Mouse (Mus musculus) right cerebral cortex, postnatal 36 days (tissue): ENCODE data around the gene Hbb-bh1.
"Not testable (repeated sequence)": the region's sequence is repeated elsewhere in the genome, so short reads cannot be mapped to it uniquely, and the experiment has no call there.

Experiments
- DNase-seq, 2 experiments: peaks; one replicate each; pipeline ENCODE4 v3.0.0; 2022; ENCODE audit warnings: low spot score in 2 of 2, mixed read lengths in 1 of 2

Hbb-bh1 gene

GRCm38 (mm10) chr7:103843034-103843433, at the start of gene Hbb-bh1:
TSS of gene Hbb-bh1 (minus strand) at chr7:103843164.
- no peak for DNase-seq

- no peak for DNase-seq
Measured at GRCm38 (mm10) chr7:103886152-103886551, 43.2 kb upstream of the Hbb-bh1 start, which contains the start of gene Olfr66. TSS of gene Olfr66 (minus strand) at chr7:103886252.

GRCm38 (mm10) chr7:103877093-103877492, 34.1 kb upstream of the Hbb-bh1 start:
- no peak for DNase-seq

- no peak for DNase-seq
Measured at GRCm38 (mm10) chr7:103874451-103874850, 31.5 kb upstream of the Hbb-bh1 start.

- DNase-seq = no peak
Measured at GRCm38 (mm10) chr7:103873064-103873463, 30.1 kb upstream of the Hbb-bh1 start.

- DNase-seq = no peak
Measured at GRCm38 (mm10) chr7:103870667-103871066, 27.7 kb upstream of the Hbb-bh1 start.

GRCm38 (mm10) chr7:103865716-103866115, 22.8 kb upstream of the Hbb-bh1 start:
- DNase-seq = no peak

GRCm38 (mm10) chr7:103861531-103861930, 18.6 kb upstream of the Hbb-bh1 start:
- DNase-seq = no peak

- DNase-seq = no peak
Measured at GRCm38 (mm10) chr7:103860855-103861254, 17.9 kb upstream of the Hbb-bh1 start.

- no peak for DNase-seq
Measured at GRCm38 (mm10) chr7:103859076-103859475, 16.1 kb upstream of the Hbb-bh1 start.

GRCm38 (mm10) chr7:103854669-103855068, 11.7 kb upstream of the Hbb-bh1 start:
- no peak for DNase-seq

GRCm38 (mm10) chr7:103853090-103853489, 10.1 kb upstream of the Hbb-bh1 start, which contains the start of gene Hbb-y:
TSS of gene Hbb-y (minus strand) at chr7:103853216.
- no peak for DNase-seq

GRCm38 (mm10) chr7:103844525-103845325, 1.8 kb upstream of the Hbb-bh1 start:
- DNase-seq = no peak

GRCm38 (mm10) chr7:103840268-103840667, 2.7 kb downstream of the Hbb-bh1 start, which contains the start of gene Hbb-bh2:
TSS of gene Hbb-bh2 (minus strand) at chr7:103840520.
- DNase-seq = no peak

GRCm38 (mm10) chr7:103827808-103828207, 15.2 kb downstream of the Hbb-bh1 start, which contains the start of gene Hbb-bs:
TSS of gene Hbb-bs (minus strand) at chr7:103828096.
- no peak for DNase-seq

GRCm38 (mm10) chr7:103827139-103827538, 15.8 kb downstream of the Hbb-bh1 start:
- not testable (repeated sequence) for DNase-seq

- DNase-seq = no peak
Measured at GRCm38 (mm10) chr7:103826255-103826887, 16.6 kb downstream of the Hbb-bh1 start.

- no peak for DNase-seq
Measured at GRCm38 (mm10) chr7:103825536-103826254, 17.3 kb downstream of the Hbb-bh1 start.

- DNase-seq = no peak
Measured at GRCm38 (mm10) chr7:103824597-103824996, 18.4 kb downstream of the Hbb-bh1 start.

GRCm38 (mm10) chr7:103815085-103815484, 27.9 kb downstream of the Hbb-bh1 start:
- DNase-seq = not testable (repeated sequence)

- DNase-seq = no peak
Measured at GRCm38 (mm10) chr7:103813766-103814165, 29.2 kb downstream of the Hbb-bh1 start, which contains the start of gene Hbb-bt. TSS of gene Hbb-bt (minus strand) at chr7:103813996.

GRCm38 (mm10) chr7:103813152-103813551, 29.8 kb downstream of the Hbb-bh1 start:
- DNase-seq = not testable (repeated sequence)
